Mouse (Mus musculus): Measurements from ENCODE around the gene Ppm1l. TPM values are rescaled to one million over a fixed set of nuclear protein-coding genes. Genes with fewer than 3 reads are reported as not detected.

The Ppm1l gene
- total and polyA plus RNA-seq, 3 experiments = not detected

GRCm38 (mm10) chr3:69479937-69480336, 163.3 kb downstream of the Ppm1l start:
- H3K79me2 ChIP-seq (ENCODE audit: control insufficient read depth, insufficient read depth, low read length, poor library complexity) = no peaks in the 10 kb centered on the region
- H3K4me3 ChIP-seq (ENCODE audit: control insufficient read depth in 1 of 2, insufficient read depth in 1 of 2, low read depth in 2 of 2, low read length in 2 of 2) = no peak overlapping the region
- no peak overlapping the region for H3K9ac ChIP-seq (ENCODE audit: control insufficient read depth, low read depth, low read length, poor library complexity, severe bottlenecking)
- no peak for DNase-seq (ENCODE audit: low read depth, low spot score)
- TF ChIP-seq MAFK (IDR thresholded peaks at IDR 0.05; ENCODE audit: borderline replicate concordance, low read depth, low read length) = no peak
- TF ChIP-seq NELFE (IDR thresholded peaks at IDR 0.05; ENCODE audit: low read depth, low read length) = no peak
- TF ChIP-seq NRF1 (IDR thresholded peaks at IDR 0.05; ENCODE audit: insufficient read depth, low read depth, low read length, poor library complexity, severe bottlenecking) = no peak
- TF ChIP-seq MAX (IDR thresholded peaks at IDR 0.05; ENCODE audit: low read length) = no peak
- no peak for TF ChIP-seq HCFC1 (IDR thresholded peaks at IDR 0.05; ENCODE audit: low read depth, low read length)
- no peak for TF ChIP-seq POLR2AphosphoS2 (IDR thresholded peaks at IDR 0.05; ENCODE audit: low read length)
- TF ChIP-seq USF1 (IDR thresholded peaks at IDR 0.05; ENCODE audit: low read depth, low read length) = no peak
- no peak for TF ChIP-seq RAD21 (IDR thresholded peaks at IDR 0.05; ENCODE audit: low read depth, low read length)
- no peak for TF ChIP-seq CHD1 (IDR thresholded peaks at IDR 0.05; ENCODE audit: low read depth, low read length)
- TF ChIP-seq KAT2A (conservative IDR thresholded peaks at IDR 0.05; ENCODE audit: low read depth, low read length) = no peak
- H3K4me1 ChIP-seq (ENCODE audit: control insufficient read depth in 1 of 2, insufficient read depth in 2 of 2, low read length in 2 of 2) = no peaks in the 10 kb centered on the region
- no peaks in the 10 kb centered on the region for H3K36me3 ChIP-seq (ENCODE audit: control insufficient read depth in 1 of 2, insufficient read depth in 2 of 2, low read length in 2 of 2)
- H3K9me3 ChIP-seq (replicated peaks; ENCODE audit: insufficient read depth, low read length) = no peaks in the 10 kb centered on the region
- H3K27ac ChIP-seq (ENCODE audit: control insufficient read depth, low read depth, low read length) = no peak overlapping the region
- no peaks in the 10 kb centered on the region; a peak in 1 of 4 replicates for H3K27me3 ChIP-seq (ENCODE audit: control insufficient read depth in 1 of 2, insufficient read depth in 2 of 2, low read length in 2 of 2)

GRCm38 (mm10) chr3:69481835-69482234, 165.2 kb downstream of the Ppm1l start:
- no peaks in the 10 kb centered on the region for H3K27me3 ChIP-seq (ENCODE audit: control insufficient read depth in 1 of 2, insufficient read depth in 2 of 2, low read length in 2 of 2)
- TF ChIP-seq RAD21 (IDR thresholded peaks at IDR 0.05; ENCODE audit: low read depth, low read length) = peak; percentile 78
- no peak for TF ChIP-seq JUND (IDR thresholded peaks at IDR 0.05; ENCODE audit: low read depth, low read length)
- no peak for TF ChIP-seq MAZ (IDR thresholded peaks at IDR 0.05; ENCODE audit: low read depth, low read length)
- no peak for TF ChIP-seq NRF1 (IDR thresholded peaks at IDR 0.05; ENCODE audit: insufficient read depth, low read depth, low read length, poor library complexity, severe bottlenecking)
- no peak for TF ChIP-seq TBP (IDR thresholded peaks at IDR 0.05; ENCODE audit: low read depth, low read length)
- TF ChIP-seq USF2 (IDR thresholded peaks at IDR 0.05; ENCODE audit: borderline replicate concordance in 1 of 2, insufficient read depth in 1 of 2, low read depth in 1 of 2, low read length in 2 of 2) = no peak
- no peak for TF ChIP-seq ETS1 (IDR thresholded peaks at IDR 0.05; ENCODE audit: low read depth, low read length)
- peak; percentile 52 to 77 (median 69) for TF ChIP-seq CTCF (IDR thresholded peaks at IDR 0.05 in 2 of 3, conservative IDR thresholded peaks at IDR 0.05 in 1 of 3; ENCODE audit: control insufficient read depth in 1 of 3, insufficient read depth in 1 of 3, low read depth in 2 of 3, low read length in 3 of 3, poor library complexity in 1 of 3, severe bottlenecking in 1 of 3)
- peak; percentile 77 for TF ChIP-seq SMC3 (IDR thresholded peaks at IDR 0.05; ENCODE audit: low read depth, low read length)
- TF ChIP-seq ZC3H11A (IDR thresholded peaks at IDR 0.05; ENCODE audit: low read depth, low read length) = peak; percentile 57; the same call in 1 of the 2 replicates
- TF ChIP-seq SIN3A (IDR thresholded peaks at IDR 0.05; ENCODE audit: low read length) = no peak
- TF ChIP-seq CHD1 (IDR thresholded peaks at IDR 0.05; ENCODE audit: low read depth, low read length) = no peak
- no peak for TF ChIP-seq GATA1 (IDR thresholded peaks at IDR 0.05; ENCODE audit: low read depth, low read length)
- TF ChIP-seq MXI1 (IDR thresholded peaks at IDR 0.05; ENCODE audit: low read depth, low read length) = no peak
- TF ChIP-seq MYC (IDR thresholded peaks at IDR 0.05; ENCODE audit: low read depth, low read length) = no peak
- no peak for TF ChIP-seq TAL1 (IDR thresholded peaks at IDR 0.05; ENCODE audit: low read length)
- TF ChIP-seq RCOR1 (IDR thresholded peaks at IDR 0.05; ENCODE audit: low read depth, low read length) = no peak
- TF ChIP-seq ZKSCAN1 (IDR thresholded peaks at IDR 0.05; ENCODE audit: low read depth, low read length) = no peak
- no peak for TF ChIP-seq CHD2 (IDR thresholded peaks at IDR 0.05; ENCODE audit: low read length)
- H3K9me3 ChIP-seq (replicated peaks; ENCODE audit: insufficient read depth, low read length) = no peaks in the 10 kb centered on the region
- H3K4me3 ChIP-seq (ENCODE audit: control insufficient read depth in 1 of 2, insufficient read depth in 1 of 2, low read depth in 2 of 2, low read length in 2 of 2) = no peak overlapping the region
- H3K36me3 ChIP-seq (ENCODE audit: control insufficient read depth in 1 of 2, insufficient read depth in 2 of 2, low read length in 2 of 2) = no peaks in the 10 kb centered on the region
- no peaks in the 10 kb centered on the region for H3K79me2 ChIP-seq (ENCODE audit: control insufficient read depth, insufficient read depth, low read length, poor library complexity)
- H3K9ac ChIP-seq (ENCODE audit: control insufficient read depth, low read depth, low read length, poor library complexity, severe bottlenecking) = no peak overlapping the region
- peak; percentile 54 for DNase-seq (ENCODE audit: low read depth, low spot score)
- H3K4me1 ChIP-seq (ENCODE audit: control insufficient read depth in 1 of 2, insufficient read depth in 2 of 2, low read length in 2 of 2) = no peaks in the 10 kb centered on the region
- no peak overlapping the region for H3K27ac ChIP-seq (ENCODE audit: control insufficient read depth, low read depth, low read length)
